Mouse (Mus musculus): Measurements from ENCODE around the gene Dnaja1. TPM values are rescaled to one million over a fixed set of nuclear protein-coding genes. Genes with fewer than 3 reads are reported as not detected.

Dnaja1 gene
- polyA plus RNA-seq, 1 experiment = 11.4 TPM

Other genes with a start within 250 kb of the Dnaja1 start
- 0.04 and 0.05 TPM in 2 replicates for gene Tmem215, start 250.0 kb upstream of the Dnaja1 start, polyA plus RNA-seq (2012; rRNA removed)
- gene Aptx, start 19.0 kb upstream of the Dnaja1 start, polyA plus RNA-seq (2012; rRNA removed) = 5.9 and 7.3 TPM in 2 replicates
- gene Smu1, start 35.8 kb downstream of the Dnaja1 start, polyA plus RNA-seq (2012; rRNA removed) = 28.7 and 30.0 TPM in 2 replicates
- 55.4 and 71.0 TPM in 2 replicates for gene B4galt1, start 131.9 kb downstream of the Dnaja1 start, polyA plus RNA-seq (2012; rRNA removed)
- gene Spink4, start 197.9 kb downstream of the Dnaja1 start, polyA plus RNA-seq (2012; rRNA removed) = 16,689 and 16,845 TPM in 2 replicates
- gene Bag1, start 226.1 kb downstream of the Dnaja1 start, polyA plus RNA-seq (2012; rRNA removed) = 85.1 and 89.6 TPM in 2 replicates
- gene Chmp5, start 226.3 kb downstream of the Dnaja1 start, polyA plus RNA-seq (2012; rRNA removed) = 23.5 and 24.8 TPM in 2 replicates
- gene Nfx1, start 248.8 kb downstream of the Dnaja1 start, polyA plus RNA-seq (2012; rRNA removed) = 19.7 and 26.1 TPM in 2 replicates

All from large intestine, adult 2 months (tissue).